Mouse (Mus musculus) thymus, adult 18-20 months (tissue): ENCODE data around the gene Methig1.
A peak's percentile ranks its signal among the peaks of the same experiment; 100 is the strongest.
"Not testable (repeated sequence)": the region's sequence is repeated elsewhere in the genome, so short reads cannot be mapped to it uniquely, and the experiment has no call there.

ENCODE experiments used
- DNase-seq, 2 experiments: peaks; one replicate each; pipeline ENCODE4 v3.0.0; 2022; ENCODE audit warnings: mixed read lengths in 2 of 2

Gene Methig1

DNA sequence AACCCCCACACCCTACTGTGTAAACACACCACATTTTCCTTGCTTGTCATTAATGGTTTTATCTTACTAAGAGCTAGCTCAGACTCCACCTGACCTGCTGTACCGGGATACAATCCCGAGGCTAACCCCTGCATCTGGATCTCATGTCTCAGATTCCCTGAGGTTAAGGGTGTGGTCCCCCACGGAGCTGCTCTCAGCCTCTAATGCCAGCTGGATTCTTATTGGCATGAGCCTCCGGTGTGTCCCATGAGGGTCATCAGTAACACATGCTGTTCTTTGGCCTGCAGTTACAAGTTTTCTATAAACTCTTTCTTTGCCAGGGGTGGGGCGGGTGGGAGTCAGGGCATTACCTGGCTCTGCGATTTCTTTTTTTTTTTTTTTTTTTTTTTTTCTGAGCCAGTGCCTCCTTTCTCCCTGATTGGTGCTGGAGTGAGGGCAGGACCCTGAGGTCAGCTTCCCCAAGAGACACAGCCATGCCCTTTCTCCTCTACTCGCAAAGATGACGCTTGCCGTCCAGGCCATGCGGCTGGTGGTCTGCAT, at the start of gene Methig1, which contains the start of gene Mettl7a2:
TSS of gene Methig1 (plus strand) at position 439 of the 540 bp plus-strand sequence.
TSS of gene Mettl7a2 (plus strand) at position 490 of the 540 bp plus-strand sequence.
- no peak for DNase-seq

DNA sequence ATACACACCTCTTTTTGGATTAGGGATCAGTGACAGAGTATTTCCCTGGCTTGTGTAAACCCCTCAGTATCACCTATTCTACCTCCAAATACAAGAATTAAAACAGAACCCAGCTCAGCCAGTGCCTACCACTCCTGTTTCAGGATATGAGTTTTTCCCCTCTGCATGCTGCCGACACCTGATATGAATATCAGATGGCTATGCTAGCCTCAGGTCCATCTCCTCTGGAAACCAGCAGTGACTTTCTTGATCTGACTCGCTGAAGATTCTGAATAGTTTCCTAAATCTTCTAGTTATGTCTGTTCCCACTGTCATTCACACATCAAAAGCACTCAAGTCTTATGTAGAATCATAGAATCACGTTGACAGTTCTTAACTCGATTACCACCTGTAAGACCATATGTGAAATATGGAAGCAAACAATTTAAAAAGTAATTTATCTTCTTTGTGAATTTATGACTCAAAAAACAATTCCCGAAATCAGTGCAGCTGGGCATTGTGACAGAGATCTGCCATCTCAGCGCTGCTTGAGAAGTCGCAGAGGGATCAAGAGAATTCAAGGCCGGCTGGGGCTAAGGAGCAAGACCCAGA, 49.4 kb upstream of the Methig1 start:
- DNase-seq = no peak

DNA sequence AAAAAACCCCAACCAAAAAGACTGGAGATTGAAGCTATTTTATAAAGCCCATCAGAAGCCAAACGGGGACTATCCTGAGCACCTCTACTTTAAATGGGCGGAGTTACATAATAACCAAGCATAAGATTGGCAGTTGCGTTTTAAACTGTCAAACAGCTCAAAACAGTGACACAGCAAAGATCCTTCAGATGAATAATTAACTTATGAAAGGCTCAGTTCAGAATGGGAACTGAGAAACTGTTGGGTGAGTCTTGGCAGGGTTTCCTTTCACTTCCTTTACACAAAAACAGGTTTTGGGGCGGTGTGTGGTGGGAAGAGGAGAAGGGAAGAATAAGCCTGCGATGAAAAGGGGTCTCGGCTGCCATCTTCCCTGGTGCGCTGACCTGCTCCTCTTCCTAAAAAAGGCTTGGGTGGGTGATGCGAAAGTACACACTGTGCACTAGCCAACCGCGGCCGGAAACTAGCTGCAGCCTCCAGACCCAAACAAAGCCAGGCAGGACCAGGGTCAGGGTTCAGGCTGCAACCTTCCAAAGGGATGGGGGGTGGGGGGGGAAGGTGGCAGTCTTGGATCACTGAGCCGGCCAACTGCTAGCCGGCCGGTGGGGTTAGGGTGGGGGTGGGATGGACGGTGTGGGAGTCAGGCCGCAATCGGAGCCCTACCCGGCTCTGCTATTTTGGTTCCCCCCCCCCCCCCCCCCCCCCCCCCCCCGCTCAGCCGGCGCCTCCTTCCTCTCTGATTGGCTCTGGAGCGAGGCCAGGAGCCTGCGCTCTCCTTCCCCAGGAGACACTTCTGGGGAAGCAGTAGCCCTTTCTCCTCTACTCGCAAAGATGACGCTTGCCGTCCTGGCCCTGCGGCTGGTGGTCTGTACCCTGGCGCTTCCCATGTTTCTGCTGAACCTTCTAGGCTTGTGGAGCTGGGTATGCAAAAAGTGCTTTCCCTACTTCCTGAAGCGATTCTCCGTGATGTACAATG, 48.6 kb upstream of the Methig1 start, which contains the start of gene Mettl7a1:
TSS of gene Mettl7a1 (plus strand) at position 122 of the 973 bp plus-strand sequence.
- DNase-seq = peak; percentile 55 to 66

DNA sequence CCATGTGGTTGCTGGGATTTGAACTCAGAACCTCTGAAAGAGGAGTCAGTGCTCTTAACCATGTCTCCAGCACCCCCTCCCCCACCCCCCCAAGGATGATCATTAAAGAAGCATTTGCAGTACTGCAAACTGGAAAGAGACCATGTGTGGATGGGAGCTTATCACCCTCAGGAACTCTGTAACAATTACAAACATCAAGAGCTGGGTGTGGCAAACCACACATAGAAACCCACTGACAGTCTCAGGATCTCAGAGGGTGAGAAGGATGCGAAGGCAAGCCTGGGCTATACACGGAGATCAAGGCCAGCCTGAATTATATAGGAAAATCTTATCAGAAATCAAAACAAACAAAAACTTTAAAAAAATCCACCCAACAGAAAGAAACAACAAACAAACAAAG, 46.7 kb upstream of the Methig1 start:
- DNase-seq = no peak

DNA sequence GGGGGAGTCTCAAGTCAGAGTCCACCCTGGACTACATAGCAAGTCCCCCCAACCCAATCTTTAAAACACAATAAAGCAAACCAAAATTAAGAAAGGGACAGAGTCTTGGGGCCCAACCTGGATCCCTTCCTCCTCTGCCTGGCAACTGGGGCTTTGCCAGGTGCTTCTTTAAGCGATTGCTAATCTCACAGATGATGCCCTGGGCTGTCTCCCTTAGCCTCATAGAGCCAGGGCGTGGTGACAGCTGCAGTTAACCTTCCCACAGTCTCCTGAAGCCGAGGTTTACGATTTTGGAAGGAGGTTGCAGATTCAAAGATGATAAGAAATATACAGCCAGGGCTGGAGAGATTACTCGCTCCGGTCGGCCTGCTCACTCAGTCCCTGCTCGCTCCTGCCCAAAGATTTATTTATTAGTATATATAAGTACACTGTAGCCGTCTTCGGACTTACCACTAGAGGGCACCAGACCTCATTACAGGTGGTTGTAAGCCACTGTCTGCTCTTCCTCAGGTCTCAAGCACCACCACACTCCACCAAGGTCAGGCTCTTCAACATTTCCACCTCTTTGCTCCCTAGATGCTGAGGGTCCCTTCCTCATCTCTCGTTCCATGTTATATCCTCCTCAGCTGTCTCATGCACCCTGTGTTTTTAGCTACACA, 45.4 kb upstream of the Methig1 start:
- not testable (repeated sequence) for DNase-seq

- DNase-seq = no peak
Measured at GRCm38 (mm10) chr15:100312346-100312745, 40.6 kb upstream of the Methig1 start.

GRCm38 (mm10) chr15:100314448-100315145, 38.4 kb upstream of the Methig1 start:
- DNase-seq = no peak

DNA sequence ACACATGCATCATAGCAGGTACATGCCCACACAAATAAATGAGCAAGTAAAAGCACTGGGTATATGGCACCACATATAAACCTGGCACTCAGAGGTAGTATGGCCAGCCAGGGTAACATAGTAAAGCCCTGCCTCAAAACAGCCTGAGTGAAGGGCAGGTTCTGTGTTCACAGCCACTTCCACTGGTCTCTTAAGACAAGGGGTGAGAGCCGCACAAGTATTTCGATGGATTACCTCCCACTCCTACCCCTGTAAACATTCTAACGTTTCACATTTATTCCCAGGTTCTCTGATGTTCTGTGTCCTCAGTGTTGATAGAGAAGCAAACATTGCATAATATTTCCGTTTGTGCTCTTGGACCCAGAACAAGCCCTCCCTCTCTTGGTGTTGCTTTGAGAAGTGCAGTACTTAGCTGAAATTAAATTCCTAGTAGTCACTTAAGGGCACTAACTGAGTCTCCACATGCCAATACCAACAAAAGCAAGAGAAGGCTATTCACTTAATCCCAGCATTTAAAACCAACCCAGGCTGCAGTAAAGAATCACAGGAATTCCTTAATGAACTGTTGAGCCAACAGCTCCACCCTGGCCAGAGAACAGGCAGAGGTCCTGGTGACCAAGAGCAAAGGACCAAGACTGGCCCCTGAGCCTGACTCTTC, 34.8 kb upstream of the Methig1 start:
- not testable (repeated sequence) for DNase-seq

DNA sequence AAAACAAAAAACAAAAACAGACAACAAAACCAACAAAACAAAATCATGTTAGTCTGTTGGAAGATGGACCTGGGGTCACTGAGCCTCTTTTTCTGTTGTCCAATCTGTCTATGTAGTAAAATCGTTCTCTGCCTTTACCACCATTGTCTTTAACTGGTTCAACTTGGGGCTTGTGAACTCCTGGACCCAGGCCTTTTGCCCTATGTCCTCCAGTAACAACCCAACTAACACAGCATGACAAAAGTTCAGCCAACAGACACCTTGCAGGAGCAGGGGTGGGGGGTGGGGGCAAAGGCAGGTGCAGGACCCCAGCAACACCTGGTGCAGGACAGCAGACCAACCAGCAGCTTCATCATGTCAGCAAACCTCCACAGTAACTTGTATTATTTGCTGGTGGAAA, 33.1 kb upstream of the Methig1 start:
- no peak for DNase-seq

DNA sequence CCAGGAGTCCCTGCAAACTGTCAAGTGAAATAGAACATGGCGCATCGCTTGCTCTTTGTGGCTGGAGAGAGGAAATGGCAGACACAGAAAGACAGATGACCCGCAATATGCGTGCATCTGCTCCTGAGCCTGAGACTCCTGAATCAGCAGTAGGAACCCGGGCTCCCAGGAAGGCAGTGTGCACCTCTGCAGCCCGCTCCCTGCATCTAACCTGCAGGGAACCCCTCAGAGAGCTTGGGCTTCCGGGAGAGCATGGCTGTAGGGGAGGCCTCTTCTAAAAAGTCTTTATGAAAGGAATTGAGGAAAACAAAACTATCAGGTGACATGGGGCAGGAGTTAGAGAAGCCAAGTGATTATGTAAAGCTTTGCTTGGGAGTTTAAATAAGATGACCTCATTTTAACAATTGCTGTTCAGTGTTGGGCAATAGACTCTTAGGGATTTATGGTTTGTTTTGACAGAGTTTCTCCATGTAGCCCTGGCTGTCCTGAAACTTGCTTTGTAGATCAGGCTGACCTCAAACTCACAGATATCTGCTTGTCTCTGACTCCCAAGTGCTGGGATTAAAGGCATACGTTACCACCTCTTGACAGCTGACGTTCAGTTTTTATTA, 32.5 kb upstream of the Methig1 start:
- no peak for DNase-seq

DNA sequence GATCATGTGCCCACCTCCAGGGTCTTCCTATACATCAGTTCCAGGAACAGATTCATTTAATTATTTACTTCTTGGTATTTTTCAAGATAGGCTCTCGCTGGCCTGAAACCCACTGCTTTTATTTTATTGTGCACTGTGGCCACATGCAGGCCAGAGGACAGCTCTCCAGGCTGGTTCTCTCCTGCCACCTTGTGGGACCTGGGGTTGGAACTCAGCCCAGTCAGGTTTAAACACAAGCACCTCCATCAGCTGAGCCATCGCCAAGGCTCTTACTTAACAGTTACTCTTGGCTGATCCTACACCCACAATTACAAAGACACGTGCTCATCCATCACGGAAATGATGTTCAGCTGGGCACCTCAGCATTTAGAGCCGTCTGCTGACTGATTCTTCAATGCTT, 31.8 kb upstream of the Methig1 start:
- no peak for DNase-seq

DNA sequence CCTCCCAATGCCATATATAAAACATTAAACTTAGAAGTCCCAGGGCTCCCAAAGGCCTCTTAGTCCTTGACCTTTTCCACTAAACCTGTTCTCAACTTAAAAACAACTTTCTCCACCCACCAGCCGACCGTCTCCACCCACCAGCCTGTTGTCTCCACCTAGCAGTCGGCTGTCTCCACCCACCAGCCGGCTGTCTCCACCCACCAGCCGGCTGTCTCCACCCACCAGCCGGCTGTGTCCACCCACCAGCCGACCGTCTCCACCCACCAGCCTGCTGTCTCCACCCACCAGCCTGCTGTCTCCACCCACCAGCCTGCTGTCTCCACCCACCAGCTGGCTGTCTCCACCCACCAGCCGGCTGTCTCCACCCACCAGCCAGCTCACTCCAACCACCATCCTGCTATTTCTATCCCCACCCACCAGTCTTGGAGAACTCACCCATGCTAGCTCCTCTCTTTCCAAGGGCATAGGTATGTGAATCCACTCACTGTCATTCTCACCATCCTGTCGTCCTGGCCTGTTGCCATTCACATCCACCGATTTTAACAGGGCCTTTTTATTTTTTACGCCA, 28.8 kb upstream of the Methig1 start:
- DNase-seq = no peak

- no peak for DNase-seq
Measured at GRCm38 (mm10) chr15:100325235-100325634, 27.7 kb upstream of the Methig1 start.

DNA sequence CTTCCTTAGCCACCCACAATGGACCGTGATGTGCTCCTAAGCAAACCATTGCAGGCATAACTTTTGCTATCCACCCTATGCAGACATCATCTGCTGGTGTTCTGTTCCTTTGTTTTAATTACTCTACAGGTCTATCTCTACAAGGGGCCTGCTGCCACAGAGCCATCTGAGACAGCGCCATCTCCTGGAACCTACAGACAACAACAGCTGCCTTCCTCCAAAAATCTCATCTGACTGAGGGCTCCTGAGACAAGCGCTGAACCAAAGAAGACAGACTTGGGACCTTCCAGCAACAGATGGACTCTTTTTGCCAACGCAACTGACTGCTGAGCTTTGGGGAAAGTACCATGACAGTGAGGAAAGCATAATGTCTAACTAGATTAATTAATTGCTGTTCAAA, 24.9 kb upstream of the Methig1 start:
- DNase-seq = not testable (repeated sequence)

DNA sequence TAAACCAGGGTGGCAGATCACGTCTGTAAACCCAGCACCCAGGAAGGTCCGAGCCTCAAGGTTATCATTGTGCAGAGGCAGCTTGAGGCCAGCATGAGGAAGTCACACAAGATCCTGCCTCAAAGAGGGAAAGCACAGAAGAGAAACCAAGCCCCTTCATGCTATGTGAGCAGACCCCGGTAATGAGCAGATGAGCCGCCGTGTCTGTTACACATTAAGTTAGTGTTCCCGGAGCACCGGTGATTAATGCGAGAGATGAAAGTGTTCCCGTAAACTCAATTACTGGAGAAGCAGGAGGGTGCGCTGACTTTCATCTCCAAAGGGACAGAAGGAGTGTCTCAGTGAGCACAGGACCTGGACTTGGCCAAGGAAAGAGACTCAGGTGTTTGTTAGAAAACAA, 23.6 kb upstream of the Methig1 start:
- DNase-seq = not testable (repeated sequence)

GRCm38 (mm10) chr15:100330739-100331138, 22.2 kb upstream of the Methig1 start:
- DNase-seq = no peak

GRCm38 (mm10) chr15:100332077-100332961, 20.6 kb upstream of the Methig1 start:
- DNase-seq = not testable (repeated sequence)

DNA sequence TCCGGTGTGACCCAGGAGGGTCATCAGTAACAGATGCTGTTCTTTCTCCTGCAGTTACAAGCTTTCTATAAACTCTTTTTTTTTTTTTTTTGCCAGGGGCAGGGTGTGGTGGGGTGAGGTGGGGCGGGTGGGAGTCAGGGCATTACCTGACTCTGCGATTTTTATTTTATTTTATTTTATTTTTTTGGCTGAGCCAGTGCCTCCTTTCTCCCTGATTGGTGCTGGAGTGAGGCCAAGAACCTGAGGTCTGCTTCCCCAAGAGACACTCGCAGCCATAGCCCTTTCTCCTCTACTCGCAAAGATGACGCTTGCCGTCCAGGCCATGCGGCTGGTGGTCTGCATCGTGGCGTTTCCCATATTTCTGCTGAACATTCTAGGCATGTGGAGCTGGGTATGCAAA, 18.3 kb upstream of the Methig1 start, which contains the start of gene Mettl7a3:
TSS of gene Mettl7a3 (plus strand) at position 301 of the 400 bp plus-strand sequence.
- no peak for DNase-seq

DNA sequence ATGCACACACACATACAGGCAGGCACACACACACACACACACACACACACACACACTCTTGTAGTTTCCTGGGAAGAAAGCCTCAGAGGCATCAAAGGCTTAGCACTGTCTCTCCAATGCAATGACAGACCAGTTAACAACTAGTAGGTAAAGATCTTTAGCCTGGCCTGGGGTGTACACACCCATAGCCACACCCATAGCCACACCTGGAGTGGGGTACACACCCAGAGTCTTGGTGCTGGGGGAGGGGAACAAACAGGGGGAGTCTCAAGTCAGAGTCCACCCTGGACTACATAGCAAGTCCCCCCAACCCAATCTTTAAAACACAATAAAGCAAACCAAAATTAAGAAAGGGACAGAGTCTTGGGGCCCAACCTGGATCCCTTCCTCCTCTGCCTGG, 15.6 kb upstream of the Methig1 start:
- not testable (repeated sequence) for DNase-seq

GRCm38 (mm10) chr15:100337847-100338246, 15.1 kb upstream of the Methig1 start:
- peak; percentile 26 to 36 for DNase-seq
